Mouse (Mus musculus) ES-CJ7 (cell line): Measurements from ENCODE around the gene AC134908.4.

ENCODE experiments used
- DNase-seq: peaks from one replicate; pipeline ENCODE4 v3.0.0; 2011; ENCODE audit warnings: low read depth, low spot score

The AC134908.4 gene

GRCm38 (mm10) chr17:25831451-25832281 is 36.2 kb upstream of the AC134908.4 start:
- no peak for DNase-seq

GRCm38 (mm10) chr17:25830806-25831431 is 35.5 kb upstream of the AC134908.4 start:
- DNase-seq = no peak

- DNase-seq = no peak
These were observed 34.8 kb upstream of the AC134908.4 start for GRCm38 (mm10) chr17:25830200-25830753.

GRCm38 (mm10) chr17:25829558-25830017 is 34.1 kb upstream of the AC134908.4 start:
- no peak for DNase-seq

GRCm38 (mm10) chr17:25828712-25829557 is 33.5 kb upstream of the AC134908.4 start, which contains the start of gene Jmjd8:
Gene Jmjd8 (plus strand): TSS chr17:25828867.
- peak; percentile 75 for DNase-seq

GRCm38 (mm10) chr17:25828223-25828594 is 32.8 kb upstream of the AC134908.4 start:
- no peak for DNase-seq

GRCm38 (mm10) chr17:25827546-25828222 is 32.2 kb upstream of the AC134908.4 start:
- DNase-seq = no peak

- no peak for DNase-seq
These were observed 31.6 kb upstream of the AC134908.4 start for GRCm38 (mm10) chr17:25827011-25827410.

- DNase-seq = no peak
These were observed 30.6 kb upstream of the AC134908.4 start for GRCm38 (mm10) chr17:25825984-25826570.

GRCm38 (mm10) chr17:25825311-25825710 is 29.9 kb upstream of the AC134908.4 start:
- DNase-seq = no peak

- no peak for DNase-seq
These were observed 29.1 kb upstream of the AC134908.4 start for GRCm38 (mm10) chr17:25824362-25825142.

- peak; percentile 95 for DNase-seq
These were observed 28.0 kb upstream of the AC134908.4 start, which contains the start of gene Wdr24 for GRCm38 (mm10) chr17:25823452-25823851. Gene Wdr24 (plus strand): TSS chr17:25823627.

- DNase-seq = peak; percentile 72
These were observed 23.7 kb upstream of the AC134908.4 start for GRCm38 (mm10) chr17:25818851-25819780.

GRCm38 (mm10) chr17:25817662-25818061 is 22.2 kb upstream of the AC134908.4 start:
- no peak for DNase-seq

GRCm38 (mm10) chr17:25813471-25813870 is 18.0 kb upstream of the AC134908.4 start:
- peak; percentile 91 for DNase-seq

GRCm38 (mm10) chr17:25810890-25811289 is 15.4 kb upstream of the AC134908.4 start:
- DNase-seq = no peak

- no peak for DNase-seq
These were observed 14.3 kb upstream of the AC134908.4 start for GRCm38 (mm10) chr17:25809606-25810340.
